Mouse (Mus musculus) C3H10T1/2 (cell line): ENCODE data around the gene Gtf2f1. TPM values are rescaled to one million over a fixed set of nuclear protein-coding genes. Genes with fewer than 3 reads are reported as not detected.

ENCODE experiments used
- polyA plus RNA-seq, 2 experiments: library from polyadenylated mRNA; unstranded; fragments of >200 nt; fragmentation: generic; extraction: Trizol; gene quantifications; one replicate each; pipeline ENCODE4 v1.2.1; 2012; ENCODE audit warnings: missing spikeins in 2 of 2

Gene Gtf2f1
- 10 to 100 TPM; 59.3 to 84.5 TPM for polyA plus RNA-seq

GRCm38 (mm10) chr17:57011236-57012141, at the start of gene Gtf2f1, which contains the start of gene Gm17949:
Gtf2f1 (minus strand) TSS chr17:57011288.
Gm17949 (plus strand) TSS chr17:57011469.

GRCm38 (mm10) chr17:57059486-57059977, 48.4 kb upstream of the Gtf2f1 start, which contains the start of gene Slc25a23:
Slc25a23 (minus strand) TSS chr17:57059863.

GRCm38 (mm10) chr17:57058891-57059485, 47.9 kb upstream of the Gtf2f1 start, which contains the start of gene Crb3:
Crb3 (plus strand) TSS chr17:57059105.

GRCm38 (mm10) chr17:57041554-57041953, 30.5 kb upstream of the Gtf2f1 start, which contains the start of gene Slc25a41:
Slc25a41 (minus strand) TSS chr17:57041654.

GRCm38 (mm10) chr17:57030931-57031660, 20.0 kb upstream of the Gtf2f1 start, which contains the start of gene Khsrp:
Khsrp (minus strand) TSS chr17:57031522.

GRCm38 (mm10) chr17:56999968-57000609, 11.0 kb downstream of the Gtf2f1 start, which contains the start of gene Pspn:
Pspn (minus strand) TSS chr17:57000018.

GRCm38 (mm10) chr17:56997029-56997667, 13.9 kb downstream of the Gtf2f1 start, which contains the start of gene Alkbh7:
Alkbh7 (plus strand) TSS chr17:56997339.

GRCm38 (mm10) chr17:56990115-56990746, 20.9 kb downstream of the Gtf2f1 start, which contains the start of gene Clpp:
Clpp (plus strand) TSS chr17:56990305.

GRCm38 (mm10) chr17:56982013-56982412, 29.1 kb downstream of the Gtf2f1 start, which contains the start of gene Acer1:
Acer1 (minus strand) TSS chr17:56982126.

Other genes starting within 250 kb of the Gtf2f1 start
- 10 to 100 TPM; 32.1 to 51.8 TPM for gene Dus3l, start 246.5 kb downstream of the Gtf2f1 start, polyA plus RNA-seq
- gene Prr22, start 241.0 kb downstream of the Gtf2f1 start, polyA plus RNA-seq = 1 to 10 TPM in 1 of 2 experiments, under 1 TPM in 1; 0.21 to 1.4 TPM
- 1 to 10 TPM; 2.5 to 5.7 TPM for gene Rfx2, start 180.3 kb downstream of the Gtf2f1 start, polyA plus RNA-seq
- gene Acsbg2, start 136.8 kb downstream of the Gtf2f1 start, polyA plus RNA-seq = under 1 TPM; 0.01 to 0.13 TPM
- under 1 TPM in 1 of 2 experiments, not detected in 1; 0.05 TPM for gene 1700061G19Rik, start 135.8 kb downstream of the Gtf2f1 start, polyA plus RNA-seq
- gene Mllt1, start 75.9 kb downstream of the Gtf2f1 start, polyA plus RNA-seq = 10 to 100 TPM; 34.4 to 56.4 TPM
- gene Acer1, start 29.2 kb downstream of the Gtf2f1 start, polyA plus RNA-seq = not detected
- 100 to 1,000 TPM; 137 to 187 TPM for gene Clpp, start 21.0 kb downstream of the Gtf2f1 start, polyA plus RNA-seq
- 10 to 100 TPM; 45.0 to 63.4 TPM for gene Alkbh7, start 13.9 kb downstream of the Gtf2f1 start, polyA plus RNA-seq
- gene Pspn, start 11.3 kb downstream of the Gtf2f1 start, polyA plus RNA-seq = 1 to 10 TPM in 1 of 2 experiments, under 1 TPM in 1; 0.66 to 1.7 TPM
- gene Gm17949, start 181 bp upstream of the Gtf2f1 start, polyA plus RNA-seq = under 1 TPM in 1 of 2 experiments, not detected in 1; 0.21 TPM
- gene Khsrp, start 20.2 kb upstream of the Gtf2f1 start, polyA plus RNA-seq = 10 to 100 TPM; 25.5 to 61.1 TPM
- not detected for gene Slc25a41, start 30.4 kb upstream of the Gtf2f1 start, polyA plus RNA-seq
- gene Crb3, start 47.8 kb upstream of the Gtf2f1 start, polyA plus RNA-seq = not detected
- gene Slc25a23, start 48.6 kb upstream of the Gtf2f1 start, polyA plus RNA-seq = 1 to 10 TPM; 1.0 to 2.1 TPM
- not detected for gene Dennd1c, start 67.2 kb upstream of the Gtf2f1 start, polyA plus RNA-seq
- under 1 TPM; 0.09 to 0.25 TPM for gene Tubb4a, start 76.5 kb upstream of the Gtf2f1 start, polyA plus RNA-seq
- gene Tnfsf9, start 94.0 kb upstream of the Gtf2f1 start, polyA plus RNA-seq = 1 to 10 TPM; 2.8 to 3.0 TPM
- gene Cd70, start 138.5 kb upstream of the Gtf2f1 start, polyA plus RNA-seq = not detected
- not detected for gene Tnfsf14, start 182.9 kb upstream of the Gtf2f1 start, polyA plus RNA-seq
- gene C3, start 216.8 kb upstream of the Gtf2f1 start, polyA plus RNA-seq = 10 to 100 TPM in 1 of 2 experiments, under 1 TPM in 1; 0.09 to 54.8 TPM
- gene Gpr108, start 237.2 kb upstream of the Gtf2f1 start, polyA plus RNA-seq = 10 to 100 TPM; 32.2 to 80.0 TPM
- 10 to 100 TPM; 25.6 to 56.6 TPM for gene Trip10, start 238.2 kb upstream of the Gtf2f1 start, polyA plus RNA-seq